Mouse (Mus musculus) lung, embryonic 16.5 days (tissue): ENCODE measurements around the gene Sun2. TPM values are rescaled to one million over a fixed set of nuclear protein-coding genes. Genes with fewer than 3 reads are reported as not detected.

ENCODE experiments used
- ATAC-seq: fragments of 200-750 bp; cut with Nextera tagmentation; 2 replicates; pipeline ENCODE4 v1.8.0; 2017; ENCODE audit warnings: low read depth, mild to moderate bottlenecking, moderate library complexity
- H3K27ac ChIP-seq: fragments of 300-500 bp; sonication (generic); 2 replicates; pipeline ENCODE4 v1.5.1; 2014; ENCODE audit warnings: mild to moderate bottlenecking, control low read depth, low read length
- H3K27me3 ChIP-seq: fragments of 300-500 bp; sonication (generic); 2 replicates; pipeline ENCODE4 v1.6.1; 2014; ENCODE audit warnings: low read depth, low read length, mixed read lengths; ENCODE audit not compliant: control insufficient read depth, insufficient read depth
- H3K36me3 ChIP-seq: fragments of 300-500 bp; sonication (generic); 2 replicates; pipeline ENCODE4 v1.6.1; 2014; ENCODE audit warnings: low read length; ENCODE audit not compliant: control insufficient read depth, insufficient read depth
- H3K4me1 ChIP-seq: fragments of 300-500 bp; sonication (generic); replicated peaks from 2 replicates; pipeline ENCODE4 v1.6.1; 2014; ENCODE audit warnings: low read length, mixed read lengths; ENCODE audit not compliant: control insufficient read depth, insufficient read depth
- H3K4me2 ChIP-seq: fragments of 300-500 bp; sonication (generic); 2 replicates; pipeline ENCODE4 v1.6.1; 2014; ENCODE audit warnings: low read depth, low read length, control low read depth
- H3K4me3 ChIP-seq: fragments of 300-500 bp; sonication (generic); 2 replicates; pipeline ENCODE4 v1.5.1; 2014; ENCODE audit warnings: mild to moderate bottlenecking, low read length, control low read depth
- H3K9ac ChIP-seq: fragments of 300-500 bp; sonication (generic); 2 replicates; pipeline ENCODE4 v1.6.1; 2014; ENCODE audit warnings: low read length, control low read depth
- H3K9me3 ChIP-seq: fragments of 300-500 bp; sonication (generic); 2 replicates; pipeline ENCODE4 v1.6.1; 2016; ENCODE audit warnings: low read length; ENCODE audit not compliant: control insufficient read depth
- WGBS: fragments of 180-500 bp; shearing (Covaris S2); extraction: QIAGEN DNeasy Blood & Tissue Kit; methylation state at CpG from one replicate; pipeline ENCODE4 v1.1.7; 2014; 5-methylcytosine and 5-hydroxymethylcytosine counted together
- polyA plus RNA-seq: library from polyadenylated mRNA; unstranded; fragments of >200 nt; fragmentation: Nextera tagmentation; extraction: Ambion mirVana; gene quantifications from 2 replicates; pipeline ENCODE4 v1.2.1, GENCODE M21; 2015

Gene Sun2
- polyA plus RNA-seq, 1 experiment from 2014 or later = 7.8 TPM

GRCm38 (mm10) chr15:79760956-79761355, 18.6 kb upstream of the Sun2 start:
- Histone ChIP-seq H3K4me2 (no peak overlapping the region), H3K27me3 (no peaks in the 10 kb centered on the region), H3K9ac (no peak overlapping the region), H3K9me3 (no peaks in the 10 kb centered on the region), H3K4me3 (no peak overlapping the region), H3K27ac (no peak overlapping the region), H3K36me3 (peaks cover 8% of the 10 kb centered on the region; the same call in 1 of the 2 replicates), H3K4me1 (no peaks in the 10 kb centered on the region)
- no peak for ATAC-seq
- 86% methylated on average over 6 of the region's 6 CpGs for WGBS

DNA sequence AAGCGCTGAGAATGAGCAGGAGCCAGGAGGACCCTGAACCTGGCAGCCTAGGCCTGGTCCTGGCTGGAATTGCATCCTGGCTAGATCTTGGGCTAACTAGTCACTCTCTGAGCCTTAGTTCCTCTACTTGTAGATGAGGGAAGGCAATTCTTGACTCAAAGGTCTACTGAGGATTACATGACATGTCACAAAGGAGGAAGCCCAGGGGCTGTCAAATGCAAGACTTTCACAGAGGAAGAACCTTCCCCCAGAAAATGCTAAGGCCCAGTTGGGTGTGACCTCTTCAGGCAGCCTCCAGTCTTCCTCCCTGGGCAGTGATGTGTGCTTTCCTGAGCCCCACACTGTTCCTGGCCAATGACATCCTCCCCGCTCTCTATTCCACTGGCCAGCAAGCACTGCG, 14.8 kb upstream of the Sun2 start:
- H3K4me2 ChIP-seq = no peak overlapping the region
- no peak for ATAC-seq
- 91% methylated on average over 3 of the region's 3 CpGs for WGBS
- no peaks in the 10 kb centered on the region for H3K27me3 ChIP-seq
- no peaks in the 10 kb centered on the region for H3K9me3 ChIP-seq
- no peak overlapping the region for H3K9ac ChIP-seq
- H3K27ac ChIP-seq = no peak overlapping the region
- no peak overlapping the region for H3K4me3 ChIP-seq
- H3K4me1 ChIP-seq = no peaks in the 10 kb centered on the region
- 0 out of 2 replicates have a peak, but pooled peaks cover 3% of the 10 kb centered on the region for H3K36me3 ChIP-seq

DNA sequence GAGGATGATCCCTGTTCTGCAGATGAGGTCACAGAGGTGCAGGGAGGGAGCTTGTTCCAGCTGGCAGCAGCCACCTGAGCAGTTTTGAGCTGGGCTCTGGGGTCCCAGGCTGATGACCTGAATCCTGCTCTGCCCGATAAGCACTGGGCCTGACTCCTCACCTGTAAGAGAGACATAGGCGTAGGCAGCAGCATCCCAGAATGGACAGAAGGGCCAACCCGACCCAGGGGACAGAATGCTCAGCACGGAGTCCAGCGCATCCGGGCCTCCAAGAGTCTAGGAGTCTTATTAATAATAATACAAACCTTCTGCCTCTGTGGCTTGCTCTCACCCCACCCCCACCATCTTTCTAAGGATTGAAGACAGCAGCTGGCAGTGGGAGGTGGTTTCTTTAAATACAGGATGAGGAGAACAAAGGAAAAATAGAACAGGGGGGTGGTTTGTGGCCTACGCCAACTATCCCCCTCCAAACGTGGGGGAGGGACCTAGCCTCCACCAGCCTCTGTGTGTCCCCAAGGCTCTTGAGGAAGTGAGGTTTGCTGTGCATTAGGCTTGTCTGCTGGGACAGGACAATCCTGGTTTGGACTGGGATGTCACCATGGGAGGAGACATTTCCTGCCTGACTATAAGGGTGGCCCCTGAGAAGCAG, 13.8 kb upstream of the Sun2 start:
- Histone ChIP-seq H3K27ac (no peak overlapping the region), H3K27me3 (no peaks in the 10 kb centered on the region), H3K36me3 (no peaks in the 10 kb centered on the region), H3K9me3 (no peaks in the 10 kb centered on the region), H3K9ac (no peak overlapping the region), H3K4me1 (no peaks in the 10 kb centered on the region), H3K4me2 (no peak overlapping the region), H3K4me3 (no peak overlapping the region)
- ATAC-seq = peak; percentile 67
- 52% methylated on average over 8 of the region's 8 CpGs for WGBS

- no peaks in the 10 kb centered on the region for H3K4me1 ChIP-seq
- H3K4me3 ChIP-seq = no peak overlapping the region
- H3K9me3 ChIP-seq = no peaks in the 10 kb centered on the region
- no peak overlapping the region for H3K9ac ChIP-seq
- H3K27me3 ChIP-seq = no peaks in the 10 kb centered on the region
- H3K27ac ChIP-seq = no peak overlapping the region
- H3K36me3 ChIP-seq = no peaks in the 10 kb centered on the region
- no peak for ATAC-seq
- H3K4me2 ChIP-seq = no peak overlapping the region
- 78% methylated on average over 4 of the region's 4 CpGs for WGBS
These were observed 12.8 kb upstream of the Sun2 start for GRCm38 (mm10) chr15:79755176-79755575.

DNA sequence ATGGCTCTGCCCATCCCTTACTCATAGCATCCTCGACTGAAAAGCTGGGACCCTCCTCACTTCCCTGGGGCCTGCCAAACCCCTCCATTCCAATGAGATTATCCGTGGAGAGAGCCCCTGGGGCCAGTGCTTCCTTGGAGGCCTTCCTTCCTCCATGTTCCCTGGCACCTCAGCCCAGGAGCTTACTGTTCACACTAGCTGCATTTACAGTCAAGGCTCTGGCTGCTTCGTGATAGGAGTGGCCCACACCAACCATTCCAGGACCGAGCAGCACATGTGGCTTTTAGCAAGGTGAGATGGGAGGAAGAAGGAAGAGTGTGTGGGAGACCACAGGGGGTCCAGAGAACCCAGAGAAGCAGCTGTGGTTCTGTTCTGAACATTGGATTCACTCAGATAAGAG, 11.5 kb upstream of the Sun2 start:
- Histone ChIP-seq H3K36me3 (no peaks in the 10 kb centered on the region), H3K4me3 (no peak overlapping the region), H3K27ac (no peak overlapping the region), H3K9me3 (no peaks in the 10 kb centered on the region), H3K4me1 (no peaks in the 10 kb centered on the region), H3K27me3 (no peaks in the 10 kb centered on the region), H3K4me2 (no peak overlapping the region), H3K9ac (no peak overlapping the region)
- no peak for ATAC-seq
- 52% methylated on average over 4 of the region's 4 CpGs for WGBS

GRCm38 (mm10) chr15:79753420-79753752, 11.1 kb upstream of the Sun2 start:
- WGBS = 86% methylated on average over 3 of the region's 3 CpGs
- Histone ChIP-seq H3K36me3 (no peaks in the 10 kb centered on the region), H3K27me3 (no peaks in the 10 kb centered on the region), H3K4me3 (no peak overlapping the region), H3K4me2 (no peak overlapping the region), H3K9ac (no peak overlapping the region), H3K4me1 (no peaks in the 10 kb centered on the region), H3K9me3 (no peaks in the 10 kb centered on the region), H3K27ac (no peak overlapping the region)
- peak; percentile 16; the same call in 1 of the 2 replicates for ATAC-seq

DNA sequence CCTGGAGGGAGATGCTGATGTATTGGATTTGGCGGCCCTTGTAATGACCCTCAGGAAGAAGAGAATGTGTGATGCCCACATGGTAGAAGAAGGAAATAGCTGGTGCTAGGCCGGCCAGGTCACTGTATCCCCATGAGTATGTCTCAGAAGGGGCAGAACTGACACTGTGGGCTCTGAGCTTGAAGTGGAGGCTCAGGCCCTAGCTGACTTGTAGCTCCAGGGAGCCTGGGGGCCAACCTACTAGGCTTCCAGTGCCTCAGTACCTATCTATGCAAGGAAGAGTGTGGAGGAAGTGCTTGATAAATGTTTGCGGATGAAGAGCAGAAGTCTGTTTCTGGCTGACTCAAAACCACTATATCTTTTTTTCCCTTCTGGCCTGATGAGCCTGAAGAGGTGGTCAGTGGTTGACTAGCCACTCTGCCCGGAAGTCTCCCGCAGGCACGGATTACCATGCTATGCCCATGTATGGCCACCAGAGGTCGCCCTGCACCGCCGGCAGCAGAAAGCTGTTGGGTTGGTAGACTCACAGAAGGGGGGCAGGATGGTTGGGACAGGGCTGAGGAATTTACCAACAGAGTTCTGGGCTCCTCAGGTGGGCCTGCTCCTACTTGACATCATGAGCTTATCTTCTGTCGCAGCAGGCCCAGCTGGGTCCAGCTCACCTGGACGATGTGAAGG, 10.5 kb upstream of the Sun2 start:
- H3K4me3 ChIP-seq = no peak overlapping the region
- no peaks in the 10 kb centered on the region for H3K4me1 ChIP-seq
- 20% methylated on average over 11 of the region's 11 CpGs for WGBS
- no peaks in the 10 kb centered on the region for H3K27me3 ChIP-seq
- no peak overlapping the region for H3K4me2 ChIP-seq
- ATAC-seq = peak; percentile 34
- H3K9me3 ChIP-seq = no peaks in the 10 kb centered on the region
- no peak overlapping the region for H3K9ac ChIP-seq
- no peaks in the 10 kb centered on the region for H3K36me3 ChIP-seq
- no peak overlapping the region for H3K27ac ChIP-seq

GRCm38 (mm10) chr15:79751772-79752171, 9.4 kb upstream of the Sun2 start:
- Histone ChIP-seq H3K4me3 (no peak overlapping the region), H3K27me3 (no peaks in the 10 kb centered on the region), H3K36me3 (no peaks in the 10 kb centered on the region), H3K4me1 (no peaks in the 10 kb centered on the region), H3K27ac (no peak overlapping the region), H3K4me2 (no peak overlapping the region), H3K9ac (no peak overlapping the region), H3K9me3 (no peaks in the 10 kb centered on the region)
- WGBS = 73% methylated on average over 17 of the region's 17 CpGs
- ATAC-seq = no peak

- no peak for ATAC-seq
- WGBS = 81% methylated on average over 8 of the region's 8 CpGs
- no peaks in the 10 kb centered on the region for H3K36me3 ChIP-seq
- H3K4me1 ChIP-seq = no peaks in the 10 kb centered on the region
- no peaks in the 10 kb centered on the region for H3K27me3 ChIP-seq
- no peaks in the 10 kb centered on the region for H3K9me3 ChIP-seq
- H3K4me2 ChIP-seq = no peak overlapping the region
- H3K9ac ChIP-seq = no peak overlapping the region
- H3K4me3 ChIP-seq = no peak overlapping the region
- no peak overlapping the region for H3K27ac ChIP-seq
These were observed 7.9 kb upstream of the Sun2 start for GRCm38 (mm10) chr15:79750266-79750665.
